Mouse (Mus musculus) olfactory bulb, adult 2 months (tissue): ENCODE results near the gene Krt88.

ENCODE experiments used
- CTCF ChIP-seq: fragments of 200-500 bp; IDR thresholded peaks from 2 replicates; pipeline ENCODE4 v1.5.1; 2012; ENCODE audit warnings: low read depth, mild to moderate bottlenecking, low read length, moderate library complexity; ENCODE audit not compliant: insufficient read depth
- POLR2A ChIP-seq: fragments of 200-500 bp; IDR thresholded peaks from 2 replicates; pipeline ENCODE4 v1.6.1; 2012; ENCODE audit warnings: mild to moderate bottlenecking, low read depth, low read length, moderate library complexity; ENCODE audit not compliant: insufficient read depth

- TF ChIP-seq CTCF (peak; percentile 57; the same call in 1 of the 2 replicates), POLR2A (no peak)
These were observed 31.6 kb downstream of the Krt88 start for GRCm38 (mm10) chr15:101479007-101479665.
